Mouse (Mus musculus) erythroblast, embryonic 14.5 days (primary cell): Measurements from ENCODE around the gene Csnk1g1. TPM values are rescaled to one million over a fixed set of nuclear protein-coding genes. Genes with fewer than 3 reads are reported as not detected.

Source experiments
- H3K27me3 ChIP-seq: 2 replicates; pipeline ENCODE4 v1.6.1; 2012; ENCODE audit warnings: inconsistent platforms; ENCODE audit not compliant: control insufficient read depth
- H3K36me3 ChIP-seq: 2 replicates; pipeline ENCODE4 v1.6.1; 2012; ENCODE audit warnings: mild to moderate bottlenecking, inconsistent platforms; ENCODE audit not compliant: control insufficient read depth
- H3K4me1 ChIP-seq: 2 replicates; pipeline ENCODE4 v1.6.1; 2012; ENCODE audit warnings: inconsistent platforms; ENCODE audit not compliant: control insufficient read depth
- H3K4me3 ChIP-seq: replicated peaks from 2 replicates; pipeline ENCODE3; 2012; ENCODE audit warnings: moderate library complexity, mild to moderate bottlenecking, inconsistent platforms
- H3K9me3 ChIP-seq: 2 replicates; pipeline ENCODE4 v1.6.1; 2012; ENCODE audit warnings: low read length, inconsistent platforms, mixed read lengths; ENCODE audit not compliant: control insufficient read depth
- GATA1 ChIP-seq: IDR thresholded peaks from 2 replicates; pipeline ENCODE4 v1.6.1; 2012; ENCODE audit warnings: low read length, inconsistent platforms, mixed read lengths
- TAL1 ChIP-seq: IDR thresholded peaks from 3 replicates; pipeline ENCODE4 v1.6.1; 2012; ENCODE audit warnings: low read length, inconsistent platforms, mixed read lengths
- polyA plus RNA-seq: library from polyadenylated mRNA; stranded (reverse); fragments of >175 nt; gene quantifications from 2 replicates; pipeline ENCODE4 v1.2.3, GENCODE M21; 2012

The Csnk1g1 gene
- 0.10 and 0.24 TPM in 2 replicates for polyA plus RNA-seq

DNA sequence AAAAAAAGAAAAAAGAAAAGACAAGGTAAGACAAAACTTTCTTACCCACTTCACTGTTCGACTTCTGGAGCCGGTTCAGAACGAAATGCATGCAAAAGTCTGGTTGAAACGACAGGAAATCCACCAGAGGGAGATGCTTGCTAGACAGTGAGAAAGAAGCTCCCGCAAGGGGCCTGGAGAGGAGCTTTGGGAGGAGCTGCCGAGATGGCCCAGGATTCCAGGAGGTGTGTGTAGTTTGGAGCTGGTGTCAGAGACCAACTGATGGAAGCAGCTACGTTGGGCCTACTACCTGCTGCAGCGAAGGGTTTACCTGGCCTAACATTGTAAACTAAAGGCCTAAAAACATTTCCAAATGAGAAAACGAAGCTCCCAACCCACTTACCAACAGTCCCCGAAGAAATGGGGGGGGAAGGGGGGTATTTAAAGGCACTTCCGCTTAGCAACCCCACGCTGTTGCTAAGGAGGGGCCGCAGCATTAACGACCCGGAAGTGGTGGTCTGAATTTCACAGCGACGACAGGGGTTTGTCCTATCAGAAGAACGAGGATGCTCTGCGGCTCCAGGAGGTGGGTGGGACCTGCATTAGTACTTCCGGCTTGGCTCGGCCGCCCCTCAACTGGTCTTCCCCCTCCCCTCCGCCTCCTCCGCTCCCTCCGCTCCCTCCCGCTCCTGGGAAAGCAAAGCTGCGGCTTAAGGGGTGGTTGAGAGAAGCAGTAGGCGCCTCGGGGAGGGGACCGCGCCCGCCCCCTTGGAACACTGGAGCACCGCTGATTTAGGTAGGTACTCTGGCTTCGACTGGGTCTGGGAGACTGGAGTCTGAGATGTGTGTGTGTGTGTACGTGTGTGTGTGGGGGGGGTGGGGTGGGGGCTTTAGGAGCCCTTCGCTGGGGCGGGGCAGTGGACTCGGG lies at the start of gene Csnk1g1, which contains the start of gene Trip4:
TSS of gene Csnk1g1 (plus strand) at position 531 of the 907 bp plus-strand sequence.
TSS of gene Trip4 (minus strand) at position 401 of the 907 bp plus-strand sequence.
- H3K27me3 ChIP-seq: no peaks in the 10 kb centered on the region
- TF ChIP-seq TAL1: no peak
- no peak for TF ChIP-seq GATA1
- H3K4me3 ChIP-seq: peak within 1 kb of the TSS; percentile 92
- peaks cover 24% of the 10 kb centered on the region for H3K4me1 ChIP-seq
- H3K9me3 ChIP-seq: no peaks in the 10 kb centered on the region
- peaks cover 44% of the 10 kb centered on the region for H3K36me3 ChIP-seq

DNA sequence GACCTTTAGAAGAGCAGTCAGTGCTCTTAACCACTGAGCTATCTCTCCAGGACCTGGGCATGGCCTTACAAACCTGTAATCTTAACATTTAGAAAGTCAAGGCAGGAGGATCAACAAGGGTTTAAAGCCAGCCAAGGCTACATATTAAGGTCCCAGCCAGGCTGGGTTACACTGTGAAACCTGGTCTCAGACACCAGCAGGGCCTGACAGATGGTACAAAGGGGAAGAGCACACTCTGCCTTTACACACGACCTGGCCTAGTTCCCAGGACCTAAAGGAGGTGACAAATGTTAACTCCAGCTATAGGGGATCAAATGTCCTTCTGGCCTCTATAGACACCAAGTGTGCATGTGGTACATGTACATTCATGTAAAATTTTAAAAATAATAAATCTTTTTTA lies 49.1 kb upstream of the Csnk1g1 start:
- Histone ChIP-seq H3K4me3 (no peak overlapping the region), H3K4me1 (no peaks in the 10 kb centered on the region), H3K27me3 (no peaks in the 10 kb centered on the region), H3K36me3 (peaks cover 59% of the 10 kb centered on the region), H3K9me3 (no peaks in the 10 kb centered on the region)
- no peak for TF ChIP-seq TAL1
- TF ChIP-seq GATA1: no peak

- Histone ChIP-seq H3K4me1 (peaks cover 22% of the 10 kb centered on the region), H3K4me3 (peak overlapping the region; percentile 84), H3K36me3 (peaks cover 9% of the 10 kb centered on the region), H3K9me3 (no peaks in the 10 kb centered on the region), H3K27me3 (no peaks in the 10 kb centered on the region)
- TF ChIP-seq TAL1 (no peak), GATA1 (no peak)
Observed at GRCm38 (mm10) chr9:65884564-65885315, 24.0 kb upstream of the Csnk1g1 start.

DNA sequence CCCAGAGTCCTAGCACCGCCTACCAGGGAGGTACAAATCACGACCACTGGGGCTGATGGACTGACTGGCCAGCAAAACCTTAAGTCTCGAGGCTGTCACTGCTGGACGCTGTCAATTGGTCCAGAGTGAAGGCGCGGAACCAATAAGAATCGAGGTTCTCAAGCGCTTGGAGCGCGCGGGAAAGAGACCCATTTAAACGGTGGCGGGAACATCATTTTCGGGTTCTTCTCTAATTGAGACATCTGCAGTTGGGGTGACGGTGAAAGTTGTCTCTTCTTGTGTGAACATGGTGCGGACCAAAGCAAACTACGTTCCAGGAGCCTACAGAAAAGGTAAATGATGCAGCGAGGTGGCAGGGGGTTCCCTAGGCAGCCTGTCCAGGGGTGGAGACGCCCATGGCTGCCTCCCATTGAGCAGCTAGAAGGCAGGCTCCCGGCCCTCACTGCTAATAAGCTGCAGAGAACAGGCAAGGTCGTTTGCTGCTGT lies 18.5 kb upstream of the Csnk1g1 start, which contains the start of gene Pclaf:
TSS of gene Pclaf (plus strand) at position 95 of the 486 bp plus-strand sequence.
- Histone ChIP-seq H3K4me3 (peak within 1 kb of the TSS; percentile 97), H3K27me3 (no peaks in the 10 kb centered on the region), H3K4me1 (peaks cover 30% of the 10 kb centered on the region), H3K9me3 (no peaks in the 10 kb centered on the region; the same call in 1 of the 2 replicates), H3K36me3 (peaks cover 39% of the 10 kb centered on the region)
- TF ChIP-seq TAL1 (no peak), GATA1 (no peak)

GRCm38 (mm10) chr9:65891126-65891525 lies 17.6 kb upstream of the Csnk1g1 start:
- Histone ChIP-seq H3K4me1 (peaks cover 26% of the 10 kb centered on the region), H3K27me3 (no peaks in the 10 kb centered on the region), H3K36me3 (peaks cover 47% of the 10 kb centered on the region), H3K9me3 (no peaks in the 10 kb centered on the region; the same call in 1 of the 2 replicates), H3K4me3 (peak overlapping the region; percentile 97)
- TF ChIP-seq GATA1: no peak
- no peak for TF ChIP-seq TAL1

GRCm38 (mm10) chr9:65896977-65897376 lies 11.7 kb upstream of the Csnk1g1 start:
- Histone ChIP-seq H3K9me3 (no peaks in the 10 kb centered on the region; the same call in 1 of the 2 replicates), H3K4me1 (peaks cover 15% of the 10 kb centered on the region), H3K36me3 (peaks cover 90% of the 10 kb centered on the region), H3K4me3 (no peak overlapping the region), H3K27me3 (no peaks in the 10 kb centered on the region)
- TF ChIP-seq TAL1 (no peak), GATA1 (no peak)

DNA sequence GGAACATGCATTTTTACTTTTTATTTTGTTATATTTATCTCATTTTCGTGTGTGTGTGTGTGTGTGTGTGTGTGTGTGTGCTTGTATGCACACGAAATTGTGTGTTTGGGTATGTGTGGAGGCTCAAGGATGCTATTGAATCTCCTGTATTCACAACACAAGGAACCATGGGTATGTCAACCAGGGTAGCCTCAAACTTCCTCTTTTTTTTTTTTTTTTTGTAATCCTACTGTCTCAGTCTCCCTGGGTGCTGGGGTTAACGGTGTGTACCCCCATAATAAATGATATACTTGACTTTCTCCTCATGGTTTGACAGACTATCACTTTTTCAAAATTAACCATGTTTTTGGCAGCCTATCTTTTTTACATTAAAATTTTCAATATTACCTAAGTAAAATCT lies 5.8 kb upstream of the Csnk1g1 start:
- TF ChIP-seq GATA1 (no peak), TAL1 (no peak)
- H3K9me3 ChIP-seq: no peaks in the 10 kb centered on the region
- H3K36me3 ChIP-seq: peaks cover 88% of the 10 kb centered on the region
- H3K4me3 ChIP-seq: no peak overlapping the region
- peaks cover 1% of the 10 kb centered on the region for H3K4me1 ChIP-seq
- no peaks in the 10 kb centered on the region for H3K27me3 ChIP-seq

- Histone ChIP-seq H3K27me3 (no peaks in the 10 kb centered on the region), H3K4me3 (no peak overlapping the region), H3K36me3 (peaks cover 85% of the 10 kb centered on the region), H3K4me1 (peaks cover 5% of the 10 kb centered on the region), H3K9me3 (no peaks in the 10 kb centered on the region)
- no peak for TF ChIP-seq TAL1
- no peak for TF ChIP-seq GATA1
Observed at GRCm38 (mm10) chr9:65903419-65903818, 5.3 kb upstream of the Csnk1g1 start.
